Mouse (Mus musculus) testis, adult 2 months (tissue): Measurements from ENCODE around the gene Gmcl1. TPM values are rescaled to one million over a fixed set of nuclear protein-coding genes. Genes with fewer than 3 reads are reported as not detected.

ENCODE experiments used
- H3K27ac ChIP-seq: fragments of 200-500 bp; 2 replicates; pipeline ENCODE4 v1.5.1; 2012; ENCODE audit warnings: low read depth, low read length; ENCODE audit not compliant: control insufficient read depth, insufficient read depth
- H3K27me3 ChIP-seq: fragments of 200-500 bp; 2 replicates; pipeline ENCODE4 v1.6.1; 2012; ENCODE audit warnings: mild to moderate bottlenecking, low read length, moderate library complexity; ENCODE audit not compliant: control insufficient read depth, insufficient read depth
- H3K36me3 ChIP-seq: fragments of 200-500 bp; 2 replicates; pipeline ENCODE4 v1.6.1; 2012; ENCODE audit warnings: mild to moderate bottlenecking, low read length; ENCODE audit not compliant: control insufficient read depth, insufficient read depth
- H3K4me1 ChIP-seq: fragments of 200-500 bp; 2 replicates; pipeline ENCODE4 v1.6.1; 2012; ENCODE audit warnings: low read length; ENCODE audit not compliant: control insufficient read depth, insufficient read depth
- H3K4me3 ChIP-seq: fragments of 200-500 bp; 2 replicates; pipeline ENCODE4 v1.5.1; 2012; ENCODE audit warnings: low read depth, mild to moderate bottlenecking, low read length, moderate library complexity, mixed read lengths; ENCODE audit not compliant: control insufficient read depth
- CTCF ChIP-seq: fragments of 200-500 bp; IDR thresholded peaks from 2 replicates; pipeline ENCODE4 v1.5.1; 2012; ENCODE audit warnings: low read depth, mild to moderate bottlenecking, inconsistent platforms, low read length, moderate library complexity; ENCODE audit not compliant: control insufficient read depth, insufficient read depth, insufficient replicate concordance
- POLR2A ChIP-seq: fragments of 200-500 bp; IDR thresholded peaks from 2 replicates; pipeline ENCODE4 v1.6.1; 2012; ENCODE audit warnings: low read depth, mild to moderate bottlenecking, inconsistent platforms, low read length, moderate library complexity; ENCODE audit not compliant: control insufficient read depth
- polyA plus RNA-seq: library from polyadenylated mRNA; depleted of rRNA; stranded (reverse); fragments of >200 nt; gene quantifications from 2 replicates; pipeline ENCODE4 v1.2.3, GENCODE M21; 2012

Gene Gmcl1
- polyA plus RNA-seq, 1 experiment = 51.2 TPM

DNA sequence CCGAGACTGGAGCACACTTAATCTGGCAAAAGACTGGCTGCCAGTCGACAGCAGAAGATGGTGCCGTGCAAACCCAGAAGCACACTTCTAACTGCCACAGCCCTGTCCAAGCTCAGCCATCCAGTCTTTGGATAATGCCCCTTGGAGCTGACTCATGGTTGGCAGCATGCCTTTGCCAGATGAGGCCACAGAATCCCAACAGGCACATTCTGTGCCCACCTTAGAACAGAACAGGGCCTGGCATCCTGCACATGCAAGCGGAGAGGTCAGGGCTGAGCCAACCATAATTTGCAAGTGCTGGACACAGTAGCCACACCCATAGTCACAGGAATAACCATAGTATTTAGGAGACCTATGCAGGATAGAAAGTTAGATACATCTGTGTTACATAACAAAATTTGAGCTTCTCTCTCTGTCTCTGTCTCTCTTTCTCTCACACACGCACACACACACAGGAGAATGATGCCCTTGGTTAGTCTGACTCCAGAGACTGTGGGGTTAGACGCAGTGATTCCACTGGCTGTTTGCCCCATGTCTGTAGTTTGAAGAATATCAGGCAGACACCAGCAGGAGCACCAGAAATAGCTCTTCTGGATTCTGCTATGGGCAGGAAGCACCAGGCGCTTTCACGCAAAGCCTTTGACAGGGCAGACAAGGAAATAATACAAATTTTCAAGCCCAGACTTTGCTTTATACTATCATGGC, 43.0 kb upstream of the Gmcl1 start:
- Histone ChIP-seq H3K27me3 (no peaks in the 10 kb centered on the region), H3K36me3 (no peaks in the 10 kb centered on the region), H3K4me3 (no peak overlapping the region), H3K4me1 (peaks cover 2% of the 10 kb centered on the region; the same call in 1 of the 2 replicates), H3K27ac (no peak overlapping the region)
- no peak for TF ChIP-seq CTCF
- no peak for TF ChIP-seq POLR2A

DNA sequence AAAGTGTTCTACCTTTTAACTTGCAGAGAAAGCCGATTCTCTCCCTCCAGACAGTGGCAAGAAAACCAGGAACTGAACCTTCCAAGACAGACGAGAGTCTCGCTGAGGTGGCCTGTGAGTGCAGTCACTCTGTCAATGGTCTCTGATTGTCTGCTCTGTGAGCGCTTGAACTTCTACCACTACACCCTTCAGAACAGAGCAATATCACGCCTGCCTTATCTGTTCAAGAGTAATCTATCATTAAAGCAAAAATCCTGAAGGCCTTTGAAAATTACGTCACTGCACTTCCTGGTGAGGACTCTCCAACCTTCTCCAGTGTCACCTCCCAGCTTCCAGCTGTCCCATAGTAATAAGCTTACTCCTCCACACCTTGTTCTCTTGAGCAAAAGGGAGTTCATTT, 41.8 kb upstream of the Gmcl1 start:
- Histone ChIP-seq H3K27me3 (no peaks in the 10 kb centered on the region), H3K4me3 (no peak overlapping the region), H3K27ac (no peak overlapping the region), H3K4me1 (peaks cover 2% of the 10 kb centered on the region; the same call in 1 of the 2 replicates), H3K36me3 (no peaks in the 10 kb centered on the region)
- no peak for TF ChIP-seq POLR2A
- TF ChIP-seq CTCF = no peak

DNA sequence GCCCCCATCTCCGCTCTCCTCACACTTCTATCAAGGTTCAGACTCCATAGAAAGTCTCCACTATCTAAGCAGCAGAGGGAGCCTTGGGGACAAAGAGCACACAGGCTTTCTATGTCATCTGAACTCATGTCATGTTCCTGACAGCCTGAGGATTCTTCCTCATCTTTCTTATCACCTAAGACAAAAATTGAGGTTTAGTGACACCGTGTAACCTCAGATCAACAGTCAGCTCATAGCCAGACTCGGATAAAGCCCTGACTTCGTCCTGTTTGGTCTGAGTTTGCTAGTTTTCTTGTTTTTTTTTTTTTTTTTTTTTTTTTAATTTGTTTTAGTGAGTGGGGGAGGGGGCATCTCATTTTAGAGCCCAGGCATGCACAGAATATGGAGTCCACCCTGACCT, 40.6 kb upstream of the Gmcl1 start:
- Histone ChIP-seq H3K4me3 (no peak overlapping the region), H3K27ac (no peak overlapping the region), H3K36me3 (no peaks in the 10 kb centered on the region), H3K4me1 (no peaks in the 10 kb centered on the region), H3K27me3 (no peaks in the 10 kb centered on the region)
- no peak for TF ChIP-seq POLR2A
- no peak for TF ChIP-seq CTCF

DNA sequence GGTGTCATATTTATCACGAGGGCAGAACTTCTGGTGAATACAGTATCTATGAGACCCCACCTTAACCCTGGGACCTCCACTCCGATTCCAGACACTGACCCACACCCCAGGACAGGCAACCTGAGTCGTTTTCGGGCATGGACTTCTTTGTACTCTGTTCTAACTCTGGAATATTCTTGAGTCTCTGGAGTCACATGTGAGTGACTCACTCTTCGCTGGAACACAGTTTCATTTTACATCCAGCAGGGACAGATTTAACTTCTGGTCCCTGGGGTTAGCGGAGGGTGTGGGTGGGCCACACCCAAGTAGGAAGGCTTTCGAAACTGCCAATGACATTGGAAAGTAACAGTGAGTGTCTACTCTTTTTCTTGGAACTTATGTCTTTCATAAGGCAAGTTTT, 39.4 kb upstream of the Gmcl1 start:
- Histone ChIP-seq H3K4me3 (no peak overlapping the region), H3K36me3 (no peaks in the 10 kb centered on the region)

DNA sequence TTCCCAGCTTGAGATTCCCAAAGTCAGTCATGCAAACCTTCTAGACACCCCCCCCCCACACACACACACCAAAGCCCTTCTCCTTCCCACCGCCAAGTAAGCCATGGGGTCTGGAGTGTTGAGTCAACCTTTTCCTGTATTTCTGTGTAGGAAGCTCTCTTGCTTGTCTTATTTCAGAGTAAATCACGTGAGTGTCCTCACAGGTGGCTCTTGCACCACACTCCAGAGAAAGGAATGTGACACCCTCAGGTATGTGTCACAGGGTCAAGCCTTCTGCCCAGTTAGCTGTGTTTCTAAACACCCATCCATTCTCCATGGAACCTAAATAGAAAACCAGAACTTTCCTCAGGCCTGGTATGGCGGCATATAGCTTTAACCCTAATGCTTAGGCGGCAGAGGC, 35.8 kb upstream of the Gmcl1 start:
- no peaks in the 10 kb centered on the region for H3K27me3 ChIP-seq
- H3K4me1 ChIP-seq = no peaks in the 10 kb centered on the region
- no peak overlapping the region for H3K27ac ChIP-seq
- TF ChIP-seq CTCF (no peak), POLR2A (no peak)
- H3K4me3 ChIP-seq = no peak overlapping the region
- H3K36me3 ChIP-seq = no peaks in the 10 kb centered on the region

More for the DNA sequence above, 39.4 kb upstream of the Gmcl1 start:
- Histone ChIP-seq H3K4me1 (no peaks in the 10 kb centered on the region), H3K27me3 (no peaks in the 10 kb centered on the region), H3K27ac (no peak overlapping the region)
- no peak for TF ChIP-seq POLR2A
- no peak for TF ChIP-seq CTCF

DNA sequence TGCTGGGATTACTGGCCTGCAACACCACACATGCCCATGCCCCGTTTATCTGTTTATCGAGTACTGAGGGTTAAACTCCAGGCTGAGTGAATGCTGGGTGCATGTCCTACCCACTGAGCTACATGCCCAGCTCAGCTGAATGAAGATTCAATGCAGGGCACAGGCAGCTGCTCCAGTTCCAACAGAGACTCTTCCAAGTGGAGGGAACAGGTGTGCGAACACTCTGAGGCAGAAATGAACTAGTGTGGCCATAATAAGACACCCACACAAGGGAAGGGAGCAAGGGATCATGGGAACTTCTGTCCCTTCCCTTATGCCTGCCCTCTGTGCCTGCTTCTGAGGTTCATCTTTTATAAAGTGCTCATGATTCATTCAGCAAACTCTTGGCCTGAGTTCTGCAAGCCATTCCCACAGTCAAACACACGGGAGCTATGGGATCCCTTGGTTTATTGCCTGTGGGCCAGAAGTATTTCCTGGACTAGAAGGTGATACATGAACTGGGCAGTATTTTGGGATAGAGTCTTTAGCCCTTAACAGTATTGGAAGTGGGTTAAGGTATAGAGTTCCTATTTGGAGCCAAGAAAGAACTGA, 35.1 kb upstream of the Gmcl1 start:
- no peak for TF ChIP-seq POLR2A
- no peak for TF ChIP-seq CTCF
- Histone ChIP-seq H3K4me3 (no peak overlapping the region), H3K27ac (no peak overlapping the region), H3K27me3 (no peaks in the 10 kb centered on the region), H3K4me1 (no peaks in the 10 kb centered on the region), H3K36me3 (no peaks in the 10 kb centered on the region)

DNA sequence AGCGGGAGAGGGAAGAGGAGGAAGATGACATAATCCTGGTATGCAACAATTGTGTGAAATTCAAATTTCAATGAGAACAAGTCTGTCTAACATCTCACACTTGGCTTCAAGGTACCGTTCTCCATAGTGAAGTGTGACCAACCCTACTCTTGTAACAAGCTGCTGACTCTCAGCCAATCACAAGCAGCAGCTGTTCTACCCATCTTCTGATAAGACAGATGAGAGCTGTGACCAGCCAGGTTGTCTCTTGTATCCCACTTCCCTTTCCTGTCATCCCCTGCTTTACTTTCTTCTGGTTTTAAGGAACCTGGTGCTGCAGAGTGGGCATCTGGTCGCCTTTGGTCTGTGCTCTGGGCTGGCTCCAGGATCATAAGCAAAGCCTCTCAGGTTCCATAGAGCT, 34.3 kb upstream of the Gmcl1 start:
- Histone ChIP-seq H3K4me3 (no peak overlapping the region), H3K36me3 (no peaks in the 10 kb centered on the region), H3K27ac (no peak overlapping the region), H3K27me3 (no peaks in the 10 kb centered on the region), H3K4me1 (no peaks in the 10 kb centered on the region)
- TF ChIP-seq CTCF (no peak), POLR2A (no peak)

DNA sequence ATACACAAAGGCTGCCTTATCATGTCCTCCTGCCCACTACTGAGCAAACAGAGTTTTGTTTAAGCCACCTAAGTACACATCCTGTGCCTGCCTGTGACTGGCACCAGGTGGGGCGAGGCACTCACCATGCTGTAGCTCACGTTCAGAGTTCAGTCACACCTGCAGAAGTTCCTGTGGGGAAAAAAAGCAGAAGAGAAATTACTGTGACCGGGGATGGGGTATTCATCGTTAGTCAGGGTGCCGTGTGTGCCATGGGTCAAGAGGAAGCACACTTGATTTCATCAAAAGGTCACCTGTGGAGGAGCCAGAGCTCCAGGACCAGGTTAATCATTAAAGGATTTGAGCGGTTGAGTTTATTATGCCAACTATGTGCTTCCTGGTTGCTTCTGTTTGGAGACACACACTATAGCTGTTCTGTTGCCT, 32.5 kb upstream of the Gmcl1 start:
- no peak overlapping the region for H3K27ac ChIP-seq
- no peaks in the 10 kb centered on the region for H3K36me3 ChIP-seq
- no peak for TF ChIP-seq CTCF

More for the DNA sequence above, 32.5 kb upstream of the Gmcl1 start:
- Histone ChIP-seq H3K4me3 (no peak overlapping the region), H3K27me3 (no peaks in the 10 kb centered on the region), H3K4me1 (no peaks in the 10 kb centered on the region)
